Mouse (Mus musculus): Measurements from ENCODE around the gene Gm12253. TPM values are rescaled to one million over a fixed set of nuclear protein-coding genes. Genes with fewer than 3 reads are reported as not detected.

The Gm12253 gene
- not detected for total RNA-seq (2021)
- long read RNA-seq, experiment 1 = 0 reads
- long read RNA-seq, experiment 2 = 0 reads

DNA sequence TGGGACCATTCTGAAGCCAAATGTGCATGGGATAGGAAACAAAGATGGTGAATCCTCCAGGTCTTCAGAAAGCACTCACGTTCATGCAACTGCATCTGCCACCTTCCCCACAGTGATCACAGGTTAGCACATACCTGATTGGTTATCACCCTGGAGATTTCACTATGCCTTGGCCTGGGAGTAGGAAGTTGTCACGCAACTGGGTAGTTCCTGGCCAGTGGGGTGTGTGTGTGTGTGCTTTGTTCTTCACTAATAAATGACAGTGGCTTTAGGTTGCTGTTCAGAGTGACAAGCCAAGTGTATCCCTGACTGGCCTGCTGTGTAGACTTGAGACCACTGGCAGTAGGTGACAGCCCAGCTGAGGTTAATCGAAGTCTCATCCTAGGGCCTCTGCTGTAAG is at the start of gene Gm12253:
TSS of gene Gm12253 (plus strand) at position 301 of the 400 bp plus-strand sequence.
- intact Hi-C loops (cut with DNase I) = no loop called here
- DNase-seq (ENCODE audit: low spot score in 2 of 2) = no peak

DNA sequence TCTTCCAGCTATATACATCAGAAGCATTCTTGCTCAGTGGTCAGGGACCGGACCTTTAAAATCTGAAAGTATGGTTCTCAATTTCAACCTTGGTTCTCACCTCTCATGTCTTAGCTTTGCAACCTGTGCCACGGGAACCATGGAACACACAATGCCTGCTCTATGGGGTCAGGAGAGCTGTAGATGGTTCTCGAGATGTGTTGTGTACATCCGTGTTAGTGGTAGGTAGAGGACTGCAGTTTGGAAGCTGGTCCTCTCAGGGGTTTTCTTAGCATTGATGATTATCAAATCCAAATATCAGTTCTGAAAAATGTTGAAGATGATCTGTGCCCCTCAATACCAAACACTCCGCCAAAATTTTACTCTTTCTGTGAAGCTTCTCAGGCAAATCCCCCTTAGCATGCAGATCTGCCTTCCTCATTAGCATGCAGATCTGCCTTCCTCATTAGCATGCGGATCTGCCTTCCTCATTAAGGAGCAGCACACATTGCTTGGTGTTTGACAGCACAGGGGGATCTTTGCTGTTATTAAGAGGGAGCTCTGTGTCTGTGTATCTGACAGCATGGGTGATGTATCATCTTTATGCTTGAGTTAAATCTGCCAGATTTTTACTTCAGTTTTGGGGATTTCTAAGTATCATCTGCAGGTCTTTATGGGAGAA is 32.2 kb upstream of the Gm12253 start:
- no peak for DNase-seq (ENCODE audit: low spot score in 2 of 2)
- intact Hi-C loops (cut with DNase I) = loop anchor here (5.0 to 10.0 kb wide), 4 partner anchors 97 to 407 kb away; partner anchors contain the start of gene Olfr323

DNA sequence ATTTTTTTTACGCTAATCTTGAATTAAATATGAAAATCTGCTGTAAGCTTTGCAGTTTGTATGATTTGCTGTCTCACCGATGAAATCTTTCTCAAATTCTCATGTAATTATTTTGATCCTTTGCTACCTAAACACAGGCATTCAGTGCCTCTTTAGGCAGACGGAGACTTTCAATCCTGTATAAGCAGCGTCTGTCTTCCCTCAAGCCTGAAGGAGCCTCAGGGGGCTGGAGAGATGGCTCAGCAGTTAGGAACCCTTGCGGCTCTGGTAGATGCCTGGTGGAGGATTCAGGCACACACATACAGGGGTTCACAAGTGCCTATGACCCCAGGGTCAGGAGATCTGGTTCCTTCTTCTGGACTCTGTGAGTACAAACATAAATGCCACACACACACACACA is 31.7 kb upstream of the Gm12253 start:
- DNase-seq (ENCODE audit: low spot score in 2 of 2) = no peak
- intact Hi-C loops (cut with DNase I) = loop anchor here (5.0 to 10.0 kb wide), 3 partner anchors 97 to 234 kb away; partner anchors contain the start of gene Olfr323

DNA sequence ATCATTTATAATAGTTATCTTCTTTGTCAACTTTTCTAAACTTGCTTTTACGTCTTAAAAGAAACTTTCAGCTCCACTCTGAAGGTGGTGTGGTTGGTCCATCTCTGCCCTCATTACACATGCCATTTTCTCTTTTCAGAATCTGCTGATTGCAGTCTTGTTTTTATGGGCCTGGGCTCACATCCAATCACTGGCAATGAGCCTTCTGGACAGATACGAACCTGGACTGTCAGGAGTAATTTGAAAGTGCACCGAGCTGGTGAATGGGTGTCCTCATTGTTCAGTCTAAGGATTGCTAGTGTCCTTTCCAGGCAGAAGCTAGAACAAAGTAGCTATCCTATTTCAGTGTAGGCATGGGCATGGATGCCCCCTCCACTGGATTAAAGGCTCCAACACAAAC is 24.3 kb upstream of the Gm12253 start:
- no peak for DNase-seq (ENCODE audit: low spot score in 2 of 2)
- intact Hi-C loops (cut with DNase I) = loop anchor here (10.0 kb wide), 2 partner anchors 177 to 227 kb away; partner anchors contain the start of gene Olfr323

DNA sequence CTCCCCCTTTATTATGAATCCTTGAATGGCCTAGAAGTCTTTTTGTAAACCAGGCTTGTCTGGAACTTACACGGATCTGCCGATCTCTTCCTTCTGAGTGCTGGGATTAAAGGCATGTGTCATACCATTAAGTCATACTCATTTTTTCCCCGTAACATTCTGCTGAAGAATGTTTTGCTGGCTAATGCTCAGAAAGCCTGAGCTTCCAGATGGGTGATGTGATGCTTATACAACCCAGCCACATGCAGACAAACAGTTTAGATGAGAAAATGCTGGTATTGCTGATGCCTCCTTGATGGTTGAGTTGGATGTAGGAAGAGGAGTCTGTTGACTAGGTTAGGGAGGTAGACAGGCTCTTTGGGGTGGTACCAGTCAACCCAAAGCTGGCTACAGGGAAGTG is 14.0 kb upstream of the Gm12253 start:
- peak in 1 of 2 experiments; percentile 8 for DNase-seq (ENCODE audit: low spot score in 2 of 2)
- intact Hi-C loops (cut with DNase I) = no loop called here

DNA sequence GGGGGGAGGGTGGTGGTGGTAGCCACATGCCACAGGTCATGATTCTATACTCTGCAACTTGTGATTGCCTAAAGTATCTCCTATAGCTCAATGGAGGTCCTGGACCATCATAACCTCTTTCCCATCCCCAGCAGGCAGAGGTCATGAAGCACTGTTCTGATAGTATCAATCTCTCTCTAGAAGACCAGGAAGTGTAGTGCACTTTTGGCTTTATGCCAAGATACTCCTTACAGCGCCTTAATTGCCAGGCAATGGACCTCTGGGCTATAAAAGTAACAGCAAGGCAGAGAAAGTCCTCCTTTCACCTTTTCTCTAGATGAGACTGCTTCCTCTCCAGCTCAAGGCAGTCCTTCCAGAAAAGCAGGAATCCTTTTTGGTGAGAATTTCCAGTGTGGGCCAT is 11.5 kb upstream of the Gm12253 start, which contains the start of gene 1810065E05Rik:
TSS of gene 1810065E05Rik (plus strand) at position 297 of the 400 bp plus-strand sequence.
- DNase-seq (ENCODE audit: low spot score in 2 of 2) = no peak
- intact Hi-C loops (cut with DNase I) = no loop called here

DNA sequence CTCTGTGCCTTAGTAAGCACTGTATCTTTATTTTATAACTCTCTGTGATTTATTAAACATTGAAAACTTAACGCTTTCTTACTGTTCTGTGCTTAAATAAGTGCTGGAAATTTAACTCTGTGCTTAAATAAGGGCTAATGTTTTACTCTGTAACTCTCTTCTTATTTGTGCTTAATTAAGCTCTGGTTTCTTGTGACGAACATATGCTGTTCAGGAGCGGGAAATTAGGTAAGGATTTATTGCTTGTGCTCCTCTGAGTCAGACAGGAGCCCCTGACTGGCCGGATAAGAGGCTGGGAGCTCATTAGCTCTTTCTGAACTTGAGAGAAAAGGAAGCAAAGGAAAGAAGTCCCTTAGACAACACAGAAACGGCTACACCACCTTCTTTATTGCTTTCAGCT is 5.5 kb downstream of the Gm12253 start:
- no peak for DNase-seq (ENCODE audit: low spot score in 2 of 2)
- intact Hi-C loops (cut with DNase I) = no loop called here

DNA sequence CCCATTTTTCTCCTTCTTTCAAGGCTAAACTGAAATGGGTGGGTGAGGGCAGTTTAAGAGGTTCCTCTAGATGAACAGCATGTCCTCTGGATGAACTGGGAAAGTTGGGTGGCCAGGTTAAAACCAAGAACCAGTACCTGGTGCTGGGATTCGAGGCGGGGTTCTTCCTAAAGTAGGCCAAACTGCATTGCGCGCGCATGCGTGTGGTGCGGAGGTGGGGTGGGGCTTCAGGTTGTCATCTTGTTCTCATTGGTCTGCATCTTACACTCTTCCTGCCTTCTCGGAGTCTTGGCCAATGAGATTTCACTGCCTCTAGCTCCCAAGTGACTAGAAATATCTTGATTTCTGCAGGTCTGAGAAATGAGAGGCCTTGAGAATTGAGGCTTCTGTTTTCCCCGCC is 20.4 kb downstream of the Gm12253 start, which contains the start of gene Lypd9:
TSS of gene Lypd9 (minus strand) at position 165 of the 400 bp plus-strand sequence.
- DNase-seq (ENCODE audit: low spot score in 2 of 2) = no peak
- intact Hi-C loops (cut with DNase I) = no loop called here

DNA sequence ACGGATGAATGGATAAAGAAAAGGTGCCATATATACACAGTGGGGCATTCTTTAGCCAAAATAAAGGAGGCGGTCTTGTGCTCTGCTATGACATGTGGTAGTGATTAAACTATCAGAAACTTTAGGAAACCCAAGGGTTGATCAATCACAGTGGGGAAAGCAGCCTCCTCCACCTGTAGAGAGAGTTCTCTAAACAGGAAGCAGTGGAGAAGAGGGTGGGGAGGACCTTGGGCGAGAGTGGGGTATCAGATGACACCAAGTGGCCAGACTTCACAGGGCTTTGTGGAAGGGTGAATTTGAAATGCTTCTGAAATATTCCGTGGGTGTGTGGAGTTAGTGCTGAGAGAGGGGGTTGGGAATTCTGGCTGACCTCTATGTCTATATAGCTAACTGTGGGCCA is 21.2 kb downstream of the Gm12253 start:
- DNase-seq (ENCODE audit: low spot score in 2 of 2) = no peak
- intact Hi-C loops (cut with DNase I) = no loop called here

DNA sequence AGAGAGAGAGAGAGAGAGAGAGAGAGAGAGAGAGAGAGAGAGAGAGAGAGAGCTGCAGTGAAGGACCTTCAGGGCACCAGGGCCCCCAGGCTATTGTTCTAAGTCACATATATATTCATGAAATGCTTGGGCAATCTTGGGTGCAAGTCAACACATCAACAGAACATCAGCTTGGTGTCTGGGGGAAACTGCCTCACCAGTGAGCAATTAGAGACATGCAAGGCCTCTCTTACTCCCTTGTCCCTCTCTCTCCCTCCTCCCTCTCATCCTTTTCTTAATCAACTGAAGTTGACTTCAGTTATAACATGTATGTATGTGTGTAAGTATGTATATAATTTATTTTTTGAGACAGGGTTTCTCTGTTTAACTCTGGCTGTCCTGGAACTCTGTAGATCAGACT is 29.8 kb downstream of the Gm12253 start, which contains the start of gene Olfr30:
TSS of gene Olfr30 (minus strand) at position 101 of the 400 bp plus-strand sequence.
- intact Hi-C loops (cut with DNase I) = no loop called here
- no peak for DNase-seq (ENCODE audit: low spot score in 2 of 2)

Other genes with a start within 250 kb of the Gm12253 start
- 1 to 10 TPM; 2.1 TPM for gene Igtp, start 233.0 kb upstream of the Gm12253 start, total RNA-seq (2021)
- 1 to 10 TPM; 1.6 to 1.7 TPM for gene Irgm2, start 232.9 kb upstream of the Gm12253 start, total RNA-seq (2021)
- not detected for gene 4930438A08Rik, start 157.8 kb upstream of the Gm12253 start, total RNA-seq (2021)
- gene Zfp692, start 125.5 kb upstream of the Gm12253 start, total RNA-seq (2021) = 10 to 100 TPM; 20.0 to 21.3 TPM
- 10 to 100 TPM; 48.6 to 52.7 TPM for gene Zfp672, start 102.2 kb upstream of the Gm12253 start, total RNA-seq (2021)
- gene Sh3bp5l, start 101.8 kb upstream of the Gm12253 start, total RNA-seq (2021) = 10 to 100 TPM; 54.1 to 59.7 TPM
- not detected for gene Lypd8, start 53.5 kb upstream of the Gm12253 start, total RNA-seq (2021)
- gene 1810065E05Rik, start 11.4 kb upstream of the Gm12253 start, total RNA-seq (2021) = not detected
- gene Lypd9, start 20.4 kb downstream of the Gm12253 start, total RNA-seq (2021) = not detected
- gene Olfr30, start 29.7 kb downstream of the Gm12253 start, total RNA-seq (2021) = not detected
- not detected for gene Olfr332, start 60.0 kb downstream of the Gm12253 start, total RNA-seq (2021)
- not detected for gene Olfr331, start 70.0 kb downstream of the Gm12253 start, total RNA-seq (2021)
- gene Olfr330, start 102.3 kb downstream of the Gm12253 start, total RNA-seq (2021) = not detected
- not detected for gene Olfr329-ps, start 113.9 kb downstream of the Gm12253 start, total RNA-seq (2021)
- gene Olfr328, start 123.1 kb downstream of the Gm12253 start, total RNA-seq (2021) = under 1 TPM; 0.11 TPM
- gene Olfr224, start 138.0 kb downstream of the Gm12253 start, total RNA-seq (2021) = not detected
- gene Olfr325, start 145.2 kb downstream of the Gm12253 start, total RNA-seq (2021) = not detected
- not detected for gene Olfr324, start 162.6 kb downstream of the Gm12253 start, total RNA-seq (2021)
- gene 2210407C18Rik, start 183.5 kb downstream of the Gm12253 start, total RNA-seq (2021) = under 1 TPM in 1 of 2 experiments, not detected in 1; 0.42 TPM
- gene Olfr323, start 197.9 kb downstream of the Gm12253 start, total RNA-seq (2021) = not detected
- under 1 TPM in 1 of 2 experiments, not detected in 1; 0.15 TPM for gene Trim58, start 207.9 kb downstream of the Gm12253 start, total RNA-seq (2021)
- gene Olfr322, start 226.2 kb downstream of the Gm12253 start, total RNA-seq (2021) = not detected
- gene Olfr320, start 248.5 kb downstream of the Gm12253 start, total RNA-seq (2021) = not detected

Measured in left cerebral cortex, postnatal 14 days (tissue).